Mouse (Mus musculus) effector memory CD4-positive, alpha-beta T cell, adult 5 months (primary cell): Measurements from ENCODE around the gene Zfp691. TPM values are rescaled to one million over a fixed set of nuclear protein-coding genes. Genes with fewer than 3 reads are reported as not detected.

Source experiments
- polyA plus RNA-seq: library from polyadenylated mRNA; unstranded; fragments of 100-300 nt; shearing (Covaris generic); gene quantifications from one replicate; pipeline ENCODE4 v1.2.1, GENCODE M21; 2017

Gene Zfp691
- 0.81 TPM for polyA plus RNA-seq

DNA sequence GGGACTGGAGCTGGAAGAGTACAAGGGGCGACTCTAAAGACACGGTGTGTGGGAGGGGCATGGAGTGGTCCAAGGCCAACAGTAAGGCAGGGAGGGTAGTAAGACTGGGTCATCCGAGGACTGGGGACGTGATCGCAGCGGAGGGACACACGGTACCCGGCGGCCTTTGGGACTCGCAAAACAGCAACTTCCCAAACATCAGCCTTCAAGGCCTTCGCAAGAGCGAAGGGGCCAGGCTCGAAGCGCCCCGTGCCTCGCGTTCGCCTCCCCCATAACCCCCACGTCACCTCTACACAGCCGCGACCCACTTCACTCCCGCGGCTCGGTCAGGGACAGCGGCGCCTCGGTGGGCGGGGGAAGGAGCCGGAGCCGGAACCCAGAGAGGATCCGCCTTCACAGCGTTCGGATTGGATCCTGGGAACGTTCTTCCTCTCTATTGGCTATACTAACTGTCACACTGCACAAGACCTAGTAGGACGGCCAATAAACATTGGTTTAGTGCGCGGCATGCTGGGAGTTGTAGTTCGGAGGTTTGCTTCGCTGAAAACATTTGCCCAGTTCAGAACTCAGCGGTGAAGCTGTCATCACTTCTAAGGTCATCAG, at the start of gene Zfp691:
Zfp691 (minus strand) TSS at position 345 of the 603 bp plus-strand sequence.

DNA sequence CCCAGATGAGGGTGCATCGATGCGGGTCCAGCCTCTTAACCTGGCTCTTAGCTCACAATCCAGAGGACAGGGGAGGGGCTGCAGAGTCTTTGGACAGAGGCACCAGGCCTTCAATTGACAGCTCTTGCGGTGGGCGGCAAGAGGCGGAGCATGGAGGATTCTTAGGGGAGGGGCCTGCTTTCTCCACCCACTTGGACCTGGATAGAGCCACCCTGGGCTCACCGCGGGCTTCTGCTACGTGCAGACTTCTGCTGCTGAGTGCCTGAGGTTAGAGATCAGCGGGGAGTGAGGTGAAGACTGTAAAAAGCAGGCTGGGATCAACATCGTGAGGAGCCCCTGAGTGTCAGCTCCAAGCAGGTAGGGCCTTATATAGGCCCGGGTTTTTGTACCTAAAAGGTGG, 44.2 kb upstream of the Zfp691 start, which contains the start of gene Tmem269:
Tmem269 (minus strand) TSS at position 49 of the 400 bp plus-strand sequence.

DNA sequence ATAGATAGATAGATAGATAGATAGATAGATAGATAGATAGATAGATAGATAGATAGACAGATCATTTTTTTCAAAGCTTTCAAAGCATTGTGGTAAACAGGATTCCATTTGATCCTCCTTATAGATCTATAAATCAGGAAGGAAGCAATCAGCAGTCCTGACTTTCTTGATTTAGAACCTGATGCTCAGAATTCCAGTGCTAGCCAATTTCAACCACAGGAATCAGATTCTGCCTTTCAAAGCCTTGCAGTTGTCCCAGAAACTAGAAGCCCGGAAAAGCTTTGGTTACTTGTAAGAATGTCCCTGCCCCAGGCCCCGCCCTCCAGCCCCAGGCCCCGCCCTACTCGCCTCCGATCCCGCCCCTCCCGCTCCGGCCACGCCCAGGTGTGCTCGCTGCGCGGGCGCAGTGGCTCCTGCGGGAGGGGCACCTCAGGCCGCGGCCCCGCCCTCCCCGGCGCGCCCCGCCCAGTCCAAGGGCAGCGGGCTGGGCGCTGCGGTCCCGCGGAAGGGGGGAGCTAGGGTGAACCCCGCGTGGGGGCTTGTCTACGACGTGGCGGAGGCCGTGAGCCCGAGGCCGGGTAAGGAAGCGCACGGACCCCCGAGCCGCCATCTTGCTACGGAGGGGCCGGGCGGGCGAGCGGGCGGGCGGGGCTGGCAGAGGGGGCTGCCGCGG, 21.1 kb upstream of the Zfp691 start, which contains the start of gene Svbp:
Svbp (plus strand) TSS at position 398 of the 673 bp plus-strand sequence.

DNA sequence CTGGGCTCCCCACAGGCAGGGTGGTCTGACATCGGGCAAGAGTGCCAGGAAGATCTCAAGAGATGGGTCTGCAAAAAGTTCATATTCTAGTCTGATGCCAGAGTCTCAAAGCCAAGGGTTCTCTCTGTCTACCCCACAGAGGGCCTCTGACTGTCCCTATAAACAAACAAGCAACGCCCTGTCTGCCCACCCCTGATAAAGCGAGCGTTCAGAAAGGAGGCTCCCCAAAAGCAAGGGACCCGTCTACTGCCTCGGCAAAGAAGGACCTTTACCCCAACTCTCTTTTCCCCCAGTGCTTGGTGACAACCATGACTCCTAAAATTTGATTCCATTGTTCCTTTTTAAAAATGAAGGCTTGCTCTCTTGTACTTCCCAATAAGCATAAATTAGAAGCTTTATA, 15.9 kb upstream of the Zfp691 start, which contains the start of gene Ermap:
Ermap (minus strand) TSS at position 148 of the 400 bp plus-strand sequence.

Other genes with a start within 250 kb of the Zfp691 start
- not detected for gene Olfr1328, start 235.6 kb downstream of the Zfp691 start, polyA plus RNA-seq
- not detected for gene Lao1, start 212.6 kb downstream of the Zfp691 start, polyA plus RNA-seq
- 84.2 TPM for gene Slc2a1, start 65.5 kb downstream of the Zfp691 start, polyA plus RNA-seq
- 0.97 TPM for gene Ermap, start 15.8 kb upstream of the Zfp691 start, polyA plus RNA-seq
- gene Svbp, start 21.1 kb upstream of the Zfp691 start, polyA plus RNA-seq = 30.4 TPM
- gene Tmem269, start 44.0 kb upstream of the Zfp691 start, polyA plus RNA-seq = 0.30 TPM
- gene AU022252, start 58.5 kb upstream of the Zfp691 start, polyA plus RNA-seq = 10.7 TPM
- gene P3h1, start 58.7 kb upstream of the Zfp691 start, polyA plus RNA-seq = 2.7 TPM
- not detected for gene Cldn19, start 81.2 kb upstream of the Zfp691 start, polyA plus RNA-seq
- gene Ybx1, start 120.4 kb upstream of the Zfp691 start, polyA plus RNA-seq = 441 TPM
- 21.9 TPM for gene Ppih, start 146.4 kb upstream of the Zfp691 start, polyA plus RNA-seq
- gene Ccdc30, start 241.3 kb upstream of the Zfp691 start, polyA plus RNA-seq = 1.6 TPM
- 11.3 TPM for gene Ppcs, start 248.2 kb upstream of the Zfp691 start, polyA plus RNA-seq
- gene Zmynd12, start 248.6 kb upstream of the Zfp691 start, polyA plus RNA-seq = not detected